Mouse (Mus musculus) neutrophil, adult 5-6 weeks (primary cell): ENCODE results near the gene Prps1. TPM values are rescaled to one million over a fixed set of nuclear protein-coding genes. Genes with fewer than 3 reads are reported as not detected.
"Not testable (repeated sequence)": the region's sequence is repeated elsewhere in the genome, so short reads cannot be mapped to it uniquely, and the experiment has no call there.

Experiments
- ATAC-seq: fragments of 151-379, 151-347 bp; 2 replicates; pipeline ENCODE4 v1.8.0; 2017; ENCODE audit warnings: mild to moderate bottlenecking, moderate TSS enrichment; ENCODE audit not compliant: insufficient number of reproducible peaks, poor library complexity, low FRiP score, severe bottlenecking; ENCODE audit errors: extremely low read depth
- total RNA-seq: library from RNA; stranded (forward); fragments of 200-1000 nt; gene quantifications from 2 replicates; pipeline ENCODE4 v1.2.3, GENCODE M21; 2017

Prps1 gene
- total RNA-seq, 1 experiment from 2014 or later: 14.0 TPM

DNA sequence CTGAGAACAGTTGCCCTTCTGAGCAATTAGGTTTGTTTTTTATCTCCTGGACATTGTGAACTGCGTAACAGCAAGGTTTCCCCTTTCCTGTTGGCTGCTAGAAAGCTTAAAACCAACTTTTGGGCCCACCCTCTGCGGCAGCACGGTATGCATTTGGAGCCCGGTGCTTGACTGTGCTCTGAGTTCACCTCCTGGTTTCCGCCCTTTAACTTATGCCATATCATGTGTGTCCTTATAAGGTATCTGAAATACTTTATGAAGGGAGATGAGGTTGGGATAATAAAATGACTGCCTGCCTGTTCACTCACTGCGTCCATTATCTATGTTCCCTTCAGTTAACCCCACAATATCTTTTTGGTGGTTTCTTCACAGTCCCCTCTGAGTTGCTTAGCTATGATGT lies 37.8 kb downstream of the Prps1 start:
- ATAC-seq: no peak

DNA sequence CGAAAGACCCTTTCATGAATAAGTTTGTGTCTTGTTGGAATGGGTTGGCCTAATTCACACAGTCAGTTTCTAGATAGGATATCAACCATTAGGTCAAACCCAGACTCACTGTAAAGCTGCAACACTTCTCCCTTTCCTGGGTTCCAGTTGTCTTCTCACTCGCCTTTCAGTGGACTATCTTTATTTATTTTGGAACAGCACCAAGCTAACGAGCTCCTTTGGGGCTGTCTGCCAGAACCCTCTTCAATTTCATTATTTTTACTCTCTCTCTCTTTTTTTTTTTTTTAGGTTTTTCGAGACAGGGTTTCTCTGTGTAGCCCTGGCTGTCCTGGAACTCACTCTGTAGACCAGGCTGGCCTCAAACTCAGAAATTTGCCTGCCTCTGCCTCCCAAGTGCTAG lies 42.0 kb downstream of the Prps1 start:
- ATAC-seq: not testable (repeated sequence)

DNA sequence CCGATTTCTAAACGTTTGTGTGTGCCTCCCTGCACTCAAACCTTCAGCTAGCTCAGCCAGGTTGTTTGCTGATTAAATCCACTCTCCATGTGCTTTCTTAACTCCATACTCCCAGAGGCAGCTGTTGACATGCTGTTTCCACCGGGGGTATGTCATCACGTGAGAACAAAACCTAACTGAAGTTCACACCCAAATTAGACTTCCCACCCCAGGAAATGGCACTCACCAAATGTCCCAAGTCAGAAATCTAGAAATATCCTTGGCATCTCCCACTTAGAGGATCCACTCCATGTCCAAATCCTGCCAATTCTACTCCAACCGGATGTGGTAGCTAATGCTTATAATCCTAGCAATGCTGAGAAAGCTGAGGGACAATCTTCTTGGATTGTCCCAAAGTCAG lies 43.9 kb downstream of the Prps1 start:
- no peak for ATAC-seq

DNA sequence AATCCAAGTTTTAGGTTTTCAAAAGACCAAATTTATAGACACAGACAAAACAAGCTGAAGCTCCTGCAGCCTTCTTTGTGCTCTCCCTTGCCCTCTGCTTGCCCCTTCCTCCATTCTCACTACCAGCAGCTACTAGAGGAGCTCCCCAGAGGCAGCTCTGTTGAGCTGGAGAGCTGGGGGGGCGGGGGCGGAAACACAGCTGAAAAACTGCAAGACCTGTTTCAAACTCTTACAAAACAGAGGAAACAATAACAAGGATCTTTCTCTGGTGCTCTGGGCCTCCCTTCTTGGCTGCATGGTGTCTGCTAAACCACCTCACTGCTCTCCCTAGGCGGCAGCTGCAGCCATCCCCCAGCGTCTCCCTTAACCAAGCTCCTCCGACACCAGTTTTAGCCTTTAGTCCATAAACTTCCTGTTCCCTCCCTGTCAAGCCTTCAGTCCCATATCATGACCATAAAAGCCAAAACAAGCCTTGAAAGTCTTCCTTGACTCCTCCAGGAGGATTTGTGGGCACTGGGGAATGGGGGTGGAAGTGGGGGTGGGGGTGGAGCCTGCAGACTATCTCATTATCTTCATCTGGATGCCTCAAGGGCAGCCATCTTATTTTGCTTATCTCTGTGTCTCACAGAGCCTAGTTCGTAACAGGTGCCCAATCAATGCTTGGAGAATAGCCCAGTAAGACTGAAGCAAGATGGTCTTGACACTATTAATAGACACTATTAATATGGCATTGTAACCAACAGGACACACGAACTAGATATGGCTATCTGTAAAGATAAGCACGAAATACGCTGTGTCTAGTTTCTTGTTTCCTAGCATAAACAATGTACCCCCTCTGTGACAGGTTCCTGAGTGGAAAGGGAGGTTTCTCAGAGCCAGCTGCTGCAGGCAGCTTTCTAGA lies 45.2 kb downstream of the Prps1 start:
- no peak for ATAC-seq

DNA sequence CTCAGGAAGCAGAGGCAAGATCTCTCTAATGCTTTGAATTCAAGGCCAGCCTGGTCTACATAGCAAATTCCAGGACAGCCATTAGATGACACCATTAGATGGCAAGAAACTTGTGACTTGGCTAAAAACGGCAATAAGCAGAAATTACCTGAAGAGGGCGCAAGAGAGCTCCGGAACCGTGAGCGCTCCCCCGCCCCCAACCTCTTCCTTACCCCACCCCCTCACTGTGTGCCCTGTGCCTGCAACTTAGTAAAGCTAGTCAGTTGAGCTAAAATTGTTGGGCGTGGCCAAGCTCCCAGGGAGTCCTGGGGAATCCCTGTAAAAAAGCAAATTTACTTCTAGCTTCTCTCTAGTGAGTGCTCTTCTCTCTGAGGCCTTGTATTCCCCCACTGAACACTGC lies 47.5 kb downstream of the Prps1 start:
- ATAC-seq: peak; percentile 68

DNA sequence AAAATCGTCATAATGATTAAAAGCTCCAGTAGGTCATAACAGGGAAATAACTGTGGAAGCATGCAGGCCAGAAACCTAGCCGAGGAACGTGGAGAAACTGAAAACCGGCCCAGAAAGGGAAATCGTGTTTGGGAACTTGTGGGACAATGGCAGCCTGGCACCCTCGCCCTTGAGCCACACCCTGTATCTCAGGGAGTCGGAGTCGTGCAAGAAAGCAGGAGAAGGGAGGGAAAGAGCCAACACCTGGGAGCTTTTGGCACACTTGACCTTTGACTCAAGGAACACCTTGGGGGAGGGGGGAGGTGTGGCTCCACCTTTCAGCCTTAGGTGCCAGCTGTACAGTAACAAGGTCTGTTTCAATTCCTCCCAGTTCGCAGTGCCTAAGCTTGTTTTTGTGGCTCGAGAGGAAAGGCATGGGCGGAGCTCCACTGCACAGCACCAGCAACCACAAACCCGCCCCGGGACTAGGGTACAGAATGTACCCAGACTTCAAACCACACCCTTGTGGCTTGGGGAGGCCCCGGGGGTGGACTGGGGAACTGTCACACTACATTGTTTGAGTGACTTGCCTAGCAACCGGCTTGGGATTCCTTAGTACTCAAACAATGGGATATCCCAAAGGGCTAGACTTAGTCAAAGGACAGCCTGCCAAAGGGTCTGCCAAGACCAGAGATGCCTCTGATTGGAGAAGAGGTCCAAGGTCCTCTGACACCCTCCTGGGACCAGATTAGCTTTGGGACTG lies 49.3 kb downstream of the Prps1 start:
- peak; percentile 91 for ATAC-seq

DNA sequence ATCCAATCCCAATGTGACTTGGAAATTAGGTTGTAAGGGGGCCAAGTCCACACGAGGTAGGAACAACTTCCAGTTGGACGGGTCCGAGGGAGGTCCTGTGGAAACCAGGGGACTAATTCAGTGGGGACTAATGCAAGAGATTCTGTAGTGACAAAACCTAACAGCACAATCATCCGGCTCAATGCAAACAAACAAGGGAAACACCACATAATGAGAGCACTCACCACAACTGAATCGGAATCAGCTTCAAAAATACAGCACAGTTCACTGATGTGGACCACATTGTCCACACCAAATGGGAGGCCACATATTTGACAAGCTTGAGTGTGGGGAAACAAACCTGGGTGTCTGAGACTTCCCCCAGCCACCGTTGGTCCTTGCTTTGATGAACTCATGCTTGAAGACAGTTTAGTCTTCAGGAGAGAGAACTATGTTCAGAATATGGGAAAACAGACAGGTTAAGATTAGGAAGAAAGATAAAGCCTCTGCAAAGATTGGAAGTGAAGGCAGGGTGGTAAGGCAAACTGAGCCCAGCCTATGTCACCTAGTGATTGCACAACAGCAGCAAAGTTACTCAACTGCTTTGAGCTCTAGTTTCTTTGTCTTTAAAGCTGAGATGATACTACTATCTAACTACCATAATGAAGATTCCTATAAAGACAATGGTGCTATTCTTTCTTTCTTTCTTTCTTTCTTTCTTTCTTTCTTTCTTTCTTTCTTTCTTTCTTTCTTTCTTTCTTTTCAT lies 50.2 kb downstream of the Prps1 start:
- no peak for ATAC-seq

DNA sequence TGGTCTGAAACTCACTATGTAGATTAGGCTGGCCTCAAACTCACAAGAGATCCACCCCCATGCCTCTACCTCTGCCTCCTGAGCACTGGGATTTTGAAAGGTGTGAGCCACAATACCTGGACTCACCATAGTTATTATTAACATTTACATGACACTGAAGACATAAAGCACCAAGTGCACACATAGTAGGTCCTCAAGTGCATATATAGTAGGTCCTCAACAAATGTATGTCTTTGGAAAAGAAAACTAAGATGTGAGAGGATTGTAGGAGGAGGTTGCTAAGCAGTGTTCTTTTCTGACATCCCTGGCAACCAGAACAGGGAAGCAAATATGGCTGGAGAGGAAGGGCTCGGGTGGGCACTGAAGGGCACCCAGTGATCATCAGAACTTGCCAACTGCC lies 51.0 kb downstream of the Prps1 start:
- ATAC-seq: no peak

DNA sequence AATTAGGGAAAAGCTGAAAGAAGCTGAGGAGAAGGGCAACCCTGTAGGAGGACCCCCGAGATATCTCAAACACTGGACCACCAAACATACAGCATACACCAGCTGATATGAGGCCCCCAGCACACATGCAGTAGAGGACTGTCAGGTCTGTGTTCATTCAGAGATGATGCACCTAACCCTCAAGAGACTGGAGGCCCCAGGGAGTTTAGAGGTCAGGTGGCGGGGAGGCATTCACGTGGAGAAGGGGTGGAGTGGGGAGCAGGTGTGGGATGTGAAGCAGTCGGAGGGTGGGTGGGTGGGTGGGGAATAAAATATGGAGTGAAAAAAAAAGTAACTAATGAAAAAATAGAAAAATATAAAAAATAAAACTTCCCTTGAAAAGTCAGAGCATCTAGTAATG lies 52.4 kb downstream of the Prps1 start:
- not testable (repeated sequence) for ATAC-seq

DNA sequence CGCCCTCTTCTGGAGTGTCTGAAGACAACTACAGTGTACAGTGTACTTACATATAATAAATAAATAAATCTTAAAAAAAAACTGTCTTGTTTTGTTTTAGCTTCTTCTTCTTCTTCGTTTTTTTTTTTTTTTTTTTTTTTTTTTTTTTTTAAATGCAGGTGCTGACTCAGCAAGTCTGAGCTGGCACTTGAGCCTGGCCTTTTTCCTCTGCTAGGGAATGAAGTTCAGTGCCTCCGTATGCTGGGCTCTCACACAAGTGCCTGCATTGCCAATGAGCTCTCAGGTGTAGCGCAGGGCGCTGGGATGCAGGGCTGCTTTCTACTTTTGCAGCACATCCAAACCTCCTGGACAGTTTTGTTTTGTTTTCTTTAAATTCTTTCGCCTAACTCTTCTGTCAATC lies 53.4 kb downstream of the Prps1 start:
- no peak for ATAC-seq

DNA sequence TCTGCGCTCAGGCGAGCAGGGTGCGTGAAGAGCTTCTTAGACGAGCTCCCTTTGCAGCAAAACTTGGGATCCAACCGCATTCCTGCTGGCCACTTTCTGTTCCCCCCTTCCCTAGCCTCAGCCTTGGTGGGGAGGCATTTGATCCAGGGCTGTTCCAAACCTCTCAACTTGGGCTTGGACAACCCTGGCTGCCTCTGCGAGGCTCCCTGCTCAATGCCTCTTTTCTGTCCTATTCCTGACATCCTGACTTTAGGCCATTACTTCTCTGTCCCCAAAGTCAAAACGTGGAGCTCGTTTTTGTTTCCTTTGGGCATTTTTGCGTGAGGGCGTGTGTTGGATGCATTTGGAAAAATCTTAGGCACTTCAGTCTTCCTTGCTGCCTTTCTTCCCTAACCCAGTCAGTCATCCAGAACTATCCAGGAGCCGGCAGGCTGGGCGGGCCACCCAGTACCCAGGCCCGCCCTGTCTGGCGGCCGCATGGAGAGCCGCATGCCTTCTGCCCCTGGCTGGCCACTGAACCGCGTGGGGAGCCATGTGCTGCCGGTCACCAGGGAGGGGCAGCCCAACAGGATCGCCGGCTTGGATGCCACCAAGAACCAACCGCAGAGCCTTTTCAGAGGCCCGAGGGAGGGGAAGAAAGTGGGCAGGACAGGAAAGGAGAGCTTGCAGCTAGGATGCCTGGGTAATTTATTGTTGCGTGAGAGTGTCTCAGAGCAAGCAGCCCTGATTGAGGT lies 54.5 kb downstream of the Prps1 start:
- no peak for ATAC-seq

DNA sequence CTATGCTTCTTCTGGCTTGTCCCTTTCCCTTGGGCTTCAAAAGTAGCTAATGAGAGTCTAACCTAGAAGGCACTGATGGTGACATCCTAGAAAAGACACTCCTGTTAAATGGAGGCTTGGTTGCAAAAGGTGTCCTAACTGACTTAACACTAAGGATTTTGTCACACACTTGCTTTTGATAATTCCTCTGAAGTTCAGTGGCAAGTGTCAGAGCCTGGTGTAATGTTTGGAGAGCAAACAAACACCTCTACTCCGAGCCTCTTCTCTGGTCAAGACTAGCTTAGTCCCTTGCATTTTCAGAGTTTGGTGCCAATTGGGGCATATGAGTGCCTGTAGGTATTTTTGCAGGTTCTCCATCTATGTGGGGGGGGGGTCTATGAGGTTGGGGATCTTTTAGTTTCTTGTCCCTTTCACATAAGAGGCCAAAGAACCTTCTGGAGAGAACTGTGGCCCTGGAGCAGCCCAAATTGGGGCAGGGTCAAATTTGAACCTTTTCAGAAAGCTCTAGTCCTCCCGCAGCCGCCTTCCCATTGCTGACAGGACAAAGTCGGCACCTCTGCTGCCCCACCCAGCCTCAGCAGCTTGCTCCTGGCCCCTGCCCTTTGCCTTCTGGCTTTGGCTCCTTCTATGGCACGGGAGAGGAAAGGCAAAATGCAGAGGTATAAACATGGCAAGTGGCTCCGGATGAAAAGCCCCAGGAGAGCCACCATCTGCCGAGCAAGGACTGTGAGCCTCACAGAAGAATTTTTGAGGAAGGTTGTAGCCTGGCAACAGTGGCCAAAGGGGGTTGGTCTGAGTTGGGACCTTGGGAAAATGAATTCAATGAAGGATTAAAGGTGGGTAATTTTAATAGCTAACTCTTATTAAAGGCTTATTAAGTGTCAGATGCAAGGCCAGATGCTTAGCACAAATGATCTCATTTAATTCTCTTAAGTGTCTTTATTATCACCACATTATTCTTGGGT lies 55.6 kb downstream of the Prps1 start:
- no peak for ATAC-seq

DNA sequence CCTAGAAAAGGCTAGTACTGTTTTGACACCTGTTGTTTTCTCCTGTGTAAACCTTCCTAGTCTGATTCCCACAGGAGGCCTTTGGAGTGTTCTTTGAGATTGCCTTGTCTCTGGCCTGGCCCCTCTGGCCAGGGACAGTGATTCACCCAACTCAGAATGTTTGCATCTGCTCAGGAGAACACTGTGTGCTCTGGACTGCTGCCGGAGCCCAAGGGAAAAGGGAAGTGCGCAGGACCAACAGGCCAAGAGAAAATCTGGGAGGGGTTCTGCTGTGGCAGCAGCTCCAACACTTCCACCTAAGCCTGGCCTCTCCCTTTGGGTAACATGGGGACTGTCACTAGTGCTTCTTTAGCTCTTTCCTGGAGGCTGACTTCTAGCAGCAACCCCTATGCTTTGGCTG lies 57.0 kb downstream of the Prps1 start:
- ATAC-seq: no peak

DNA sequence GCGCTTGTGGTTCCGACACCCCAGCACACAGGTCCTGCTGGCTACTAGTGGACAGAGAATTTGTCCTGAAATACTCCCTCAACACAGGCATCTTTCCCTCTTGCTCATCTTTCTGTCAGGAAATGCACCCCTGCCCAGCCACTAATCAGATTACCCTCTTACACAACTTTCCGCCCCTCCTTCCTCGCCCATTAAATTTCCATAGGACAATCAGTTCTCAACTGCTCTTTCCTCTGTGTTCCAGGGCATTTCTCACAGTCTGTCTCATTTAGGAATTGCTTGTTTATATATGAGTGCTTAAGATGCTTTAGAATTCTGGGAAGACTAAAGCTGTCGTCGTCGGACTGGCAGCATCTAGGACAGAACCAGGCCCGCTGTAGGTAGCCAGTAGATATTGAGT lies 61.9 kb downstream of the Prps1 start:
- ATAC-seq: no peak

DNA sequence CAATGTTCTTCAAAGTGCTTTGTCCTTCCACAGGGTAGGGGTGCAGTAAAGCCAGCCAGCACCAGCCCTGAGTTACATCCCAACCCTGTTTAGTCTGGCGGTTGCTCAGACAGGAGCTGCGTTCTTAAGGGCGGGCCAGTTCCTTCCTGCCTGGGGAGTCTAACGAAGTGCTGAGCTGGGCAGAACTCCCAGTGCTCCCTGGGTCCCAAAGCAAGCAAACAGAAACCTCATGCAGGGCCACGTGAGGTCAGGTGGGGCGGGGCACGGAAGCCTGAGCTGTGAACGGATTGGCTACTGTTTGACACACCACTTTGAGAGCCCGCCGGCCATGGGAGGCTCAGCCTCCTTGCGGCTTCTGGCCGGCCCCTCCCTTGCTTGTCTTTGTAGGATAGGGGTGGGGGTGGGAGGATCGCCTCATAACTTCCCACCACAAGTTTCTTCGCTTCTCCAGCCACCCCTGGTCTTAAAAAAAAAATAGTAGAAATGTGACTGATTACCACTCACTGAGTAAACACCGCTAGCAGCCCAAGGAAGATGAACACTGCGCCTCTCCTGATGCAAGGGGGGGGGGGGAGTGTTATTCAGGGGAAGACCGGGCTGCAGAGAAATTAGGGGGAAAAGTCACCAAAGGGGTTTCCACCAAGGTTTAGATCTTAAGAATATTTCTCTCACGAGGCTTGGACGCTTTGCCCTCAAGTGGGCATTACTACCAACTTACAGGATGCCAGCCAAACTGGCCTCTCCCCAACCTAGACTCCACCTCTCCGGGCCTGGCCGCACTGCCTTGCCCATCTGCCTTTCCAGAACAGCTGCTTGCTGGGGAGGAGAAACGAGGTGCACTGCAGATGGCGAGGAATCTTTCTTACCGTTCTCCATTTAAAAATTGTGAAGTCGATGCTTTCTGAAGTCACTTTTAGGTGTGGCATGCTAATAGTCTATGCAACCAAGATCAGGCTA lies 64.0 kb downstream of the Prps1 start:
- ATAC-seq: peak; percentile 99

DNA sequence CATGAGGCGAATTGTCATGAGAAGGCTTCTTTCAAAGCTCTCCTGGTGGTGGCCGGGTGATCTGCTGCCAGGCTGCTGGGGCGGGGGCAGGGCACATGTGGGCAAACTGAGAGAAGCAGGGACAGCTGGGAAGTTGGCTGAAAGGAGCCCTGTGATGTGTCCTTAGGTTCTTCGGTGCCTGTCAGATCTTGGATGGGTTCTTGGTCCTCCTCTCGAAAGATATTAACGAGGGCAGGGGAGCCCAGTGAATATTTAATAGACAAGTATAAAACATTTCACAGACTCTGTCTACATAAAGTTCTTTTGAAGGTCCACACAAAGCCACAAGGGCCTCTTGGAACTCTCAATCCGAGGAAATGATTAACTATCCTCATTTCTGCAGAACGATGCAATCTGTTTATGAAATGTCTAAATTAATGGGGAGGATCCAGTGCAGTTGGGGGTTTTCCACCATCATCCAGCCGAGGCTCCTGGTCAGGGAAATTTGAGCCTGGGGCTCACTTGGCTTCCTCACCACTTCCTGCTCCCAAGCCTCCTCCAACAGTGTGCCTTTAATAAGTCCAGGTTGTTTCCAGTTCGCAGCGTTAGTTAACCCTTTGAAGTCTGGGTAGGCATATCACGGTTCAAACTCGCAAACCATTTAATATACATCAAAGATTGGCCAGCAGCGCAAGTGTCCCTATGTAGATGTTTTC lies 65.8 kb downstream of the Prps1 start:
- no peak for ATAC-seq
